Mouse (Mus musculus): ENCODE data around the gene Ccn5.

- TF ChIP-seq CTCF (IDR thresholded peaks at IDR 0.05; ENCODE audit: control insufficient read depth, insufficient read depth, insufficient replicate concordance, low read depth, low read length) = no peak
- no peak for TF ChIP-seq POLR2A (IDR thresholded peaks at IDR 0.05; ENCODE audit: control insufficient read depth, low read depth, low read length)
These were observed 36.8 kb upstream of the Ccn5 start for GRCm38 (mm10) chr2:163783901-163784300.

Data from testis, adult 2 months (tissue).